Mouse (Mus musculus): ENCODE measurements around the gene Ank. TPM values are rescaled to one million over a fixed set of nuclear protein-coding genes. Genes with fewer than 3 reads are reported as not detected.

Ank gene
- polyA plus RNA-seq, 1 experiment: 35.9 TPM

- DNase-seq (ENCODE audit: low read depth): no peak
- TF ChIP-seq POLR2A (IDR thresholded peaks at IDR 0.05; ENCODE audit: borderline replicate concordance, extremely low read depth, insufficient read depth, insufficient read length, poor library complexity, severe bottlenecking): no peak
- no peak for TF ChIP-seq CTCF (IDR thresholded peaks at IDR 0.05; ENCODE audit: borderline replicate concordance, extremely low read depth, insufficient read depth, insufficient read length)
Observed at GRCm38 (mm10) chr15:27525233-27526005, 58.9 kb downstream of the Ank start.

GRCm38 (mm10) chr15:27528896-27529295, 62.4 kb downstream of the Ank start:
- no peak for DNase-seq (ENCODE audit: low read depth)

GRCm38 (mm10) chr15:27530023-27530422, 63.5 kb downstream of the Ank start:
- DNase-seq (ENCODE audit: low read depth): no peak
- no peak for TF ChIP-seq POLR2A (IDR thresholded peaks at IDR 0.05; ENCODE audit: borderline replicate concordance, extremely low read depth, insufficient read depth, insufficient read length, poor library complexity, severe bottlenecking)
- TF ChIP-seq CTCF (IDR thresholded peaks at IDR 0.05; ENCODE audit: borderline replicate concordance, extremely low read depth, insufficient read depth, insufficient read length): no peak

More at GRCm38 (mm10) chr15:27528896-27529295, 62.4 kb downstream of the Ank start:
- no peak for TF ChIP-seq POLR2A (IDR thresholded peaks at IDR 0.05; ENCODE audit: borderline replicate concordance, extremely low read depth, insufficient read depth, insufficient read length, poor library complexity, severe bottlenecking)
- no peak for TF ChIP-seq CTCF (IDR thresholded peaks at IDR 0.05; ENCODE audit: borderline replicate concordance, extremely low read depth, insufficient read depth, insufficient read length)

GRCm38 (mm10) chr15:27533036-27533435, 66.6 kb downstream of the Ank start:
- no peak for DNase-seq (ENCODE audit: low read depth)
- TF ChIP-seq CTCF (IDR thresholded peaks at IDR 0.05; ENCODE audit: borderline replicate concordance, extremely low read depth, insufficient read depth, insufficient read length): no peak
- TF ChIP-seq POLR2A (IDR thresholded peaks at IDR 0.05; ENCODE audit: borderline replicate concordance, extremely low read depth, insufficient read depth, insufficient read length, poor library complexity, severe bottlenecking): no peak

GRCm38 (mm10) chr15:27535681-27536080, 69.2 kb downstream of the Ank start:
- no peak for TF ChIP-seq POLR2A (IDR thresholded peaks at IDR 0.05; ENCODE audit: borderline replicate concordance, extremely low read depth, insufficient read depth, insufficient read length, poor library complexity, severe bottlenecking)
- no peak for TF ChIP-seq CTCF (IDR thresholded peaks at IDR 0.05; ENCODE audit: borderline replicate concordance, extremely low read depth, insufficient read depth, insufficient read length)
- no peak for DNase-seq (ENCODE audit: low read depth)

- no peak for TF ChIP-seq CTCF (IDR thresholded peaks at IDR 0.05; ENCODE audit: borderline replicate concordance, extremely low read depth, insufficient read depth, insufficient read length)
- TF ChIP-seq POLR2A (IDR thresholded peaks at IDR 0.05; ENCODE audit: borderline replicate concordance, extremely low read depth, insufficient read depth, insufficient read length, poor library complexity, severe bottlenecking): no peak
Observed at GRCm38 (mm10) chr15:27536186-27536585, 69.7 kb downstream of the Ank start.

GRCm38 (mm10) chr15:27536771-27537170, 70.3 kb downstream of the Ank start:
- TF ChIP-seq CTCF (IDR thresholded peaks at IDR 0.05; ENCODE audit: borderline replicate concordance, extremely low read depth, insufficient read depth, insufficient read length) (no peak), POLR2A (IDR thresholded peaks at IDR 0.05; ENCODE audit: borderline replicate concordance, extremely low read depth, insufficient read depth, insufficient read length, poor library complexity, severe bottlenecking) (no peak)
- no peak for DNase-seq (ENCODE audit: low read depth)

More at GRCm38 (mm10) chr15:27536186-27536585, 69.7 kb downstream of the Ank start:
- DNase-seq (ENCODE audit: low read depth): no peak

GRCm38 (mm10) chr15:27537519-27538223, 71.2 kb downstream of the Ank start:
- DNase-seq (ENCODE audit: low read depth): no peak
- TF ChIP-seq POLR2A (IDR thresholded peaks at IDR 0.05; ENCODE audit: borderline replicate concordance, extremely low read depth, insufficient read depth, insufficient read length, poor library complexity, severe bottlenecking) (no peak), CTCF (IDR thresholded peaks at IDR 0.05; ENCODE audit: borderline replicate concordance, extremely low read depth, insufficient read depth, insufficient read length) (no peak)

- TF ChIP-seq CTCF (IDR thresholded peaks at IDR 0.05; ENCODE audit: borderline replicate concordance, extremely low read depth, insufficient read depth, insufficient read length) (no peak), POLR2A (IDR thresholded peaks at IDR 0.05; ENCODE audit: borderline replicate concordance, extremely low read depth, insufficient read depth, insufficient read length, poor library complexity, severe bottlenecking) (no peak)
- DNase-seq (ENCODE audit: low read depth): no peak
Observed at GRCm38 (mm10) chr15:27539745-27540144, 73.3 kb downstream of the Ank start.

- TF ChIP-seq POLR2A (IDR thresholded peaks at IDR 0.05; ENCODE audit: borderline replicate concordance, extremely low read depth, insufficient read depth, insufficient read length, poor library complexity, severe bottlenecking): no peak
- no peak for TF ChIP-seq CTCF (IDR thresholded peaks at IDR 0.05; ENCODE audit: borderline replicate concordance, extremely low read depth, insufficient read depth, insufficient read length)
Observed at GRCm38 (mm10) chr15:27545203-27545602, 78.7 kb downstream of the Ank start.

GRCm38 (mm10) chr15:27548110-27548509, 81.6 kb downstream of the Ank start:
- TF ChIP-seq POLR2A (IDR thresholded peaks at IDR 0.05; ENCODE audit: borderline replicate concordance, extremely low read depth, insufficient read depth, insufficient read length, poor library complexity, severe bottlenecking) (no peak), CTCF (IDR thresholded peaks at IDR 0.05; ENCODE audit: borderline replicate concordance, extremely low read depth, insufficient read depth, insufficient read length) (no peak)
- no peak for DNase-seq (ENCODE audit: low read depth)

More at GRCm38 (mm10) chr15:27545203-27545602, 78.7 kb downstream of the Ank start:
- DNase-seq (ENCODE audit: low read depth): no peak
